In genomic region chr3:107466577-107466976, GRCm38 (mm10) we compare ENCODE assay signal across 8 mouse cellular contexts. TPM values are rescaled to one million over a fixed set of nuclear protein-coding genes. Genes with fewer than 3 reads are reported as not detected.
DNase-seq lines count a peak whose midpoint lies in the region; ATAC-seq and TF ChIP-seq lines count a peak whose summit lies in the region.
"Had no signal": no experiment of that assay in that cellular context is flagged by ENCODE, and none has a peak within 500 bp of the region (broad histone marks: within the 10 kb centered on the region; RNA-seq: fewer than 3 reads in every experiment).

No protein-coding gene starts in this region.

- H3K9ac ChIP-seq in CH12.LX (ENCODE audit: insufficient read depth, low read depth): no peak overlapping the region

- no peak overlapping the region for H3K4me2 ChIP-seq in CH12.LX (ENCODE audit: insufficient read depth, low read depth, poor library complexity, severe bottlenecking)

- no peaks in the 10 kb centered on the region for H3K4me1 ChIP-seq in CH12.LX (ENCODE audit: control insufficient read depth in 1 of 2, insufficient read depth in 2 of 2)
- no peaks in the 10 kb centered on the region for H3K4me1 ChIP-seq in small intestine, adult 2 months (ENCODE audit: control insufficient read depth, insufficient read depth, insufficient read length, low read length)

- dilution Hi-C loops in CH12.LX (cut with MboI; ENCODE audit: extremely low pct_ligation_motif_present, extremely low pct_unique_long_range_greater_than_20kb, low sequenced_read_pairs): no loop called here

- TF ChIP-seq POLR2A in CH12.LX (IDR thresholded peaks at IDR 0.05; ENCODE audit: low read depth, low read length): no peak
- TF ChIP-seq POLR2A in small intestine, adult 2 months (IDR thresholded peaks at IDR 0.05; ENCODE audit: low read depth, low read length): no peak

- peak; percentile 81 for ATAC-seq in megakaryocyte progenitor cell, adult 5-6 weeks (replicated peaks; ENCODE audit: poor library complexity)

- TF ChIP-seq EP300 in CH12.LX (IDR thresholded peaks at IDR 0.05; ENCODE audit: low read length): no peak

- H3K27me3 ChIP-seq in CH12.LX (replicated peaks): peaks cover 63% of the 10 kb centered on the region
- H3K27me3 ChIP-seq in small intestine, adult 2 months (ENCODE audit: control insufficient read depth, insufficient read depth, low read length): 0 out of 2 replicates have a peak, but pooled peaks cover 3% of the 10 kb centered on the region

- H3K4me3 ChIP-seq in CH12.LX (replicated peaks in 1 of 3; ENCODE audit: low read depth in 2 of 3, low read length in 2 of 3, poor library complexity in 1 of 3): no peak overlapping the region
- no peak overlapping the region for H3K4me3 ChIP-seq in small intestine, adult 2 months (ENCODE audit: low read depth, low read length)

- no peaks in the 10 kb centered on the region for H3K9me3 ChIP-seq in CH12.LX (replicated peaks; ENCODE audit: low read length)

- TF ChIP-seq CTCF in CH12.LX (conservative IDR thresholded peaks at IDR 0.05 in 1 of 2, IDR thresholded peaks at IDR 0.05 in 1 of 2; ENCODE audit: low read depth in 2 of 2, low read length in 2 of 2): peak; percentile 64 to 90
- peak; percentile 78; the same call in 1 of the 2 replicates for TF ChIP-seq CTCF in small intestine, adult 2 months (IDR thresholded peaks at IDR 0.05; ENCODE audit: extremely low read depth, insufficient read length, insufficient replicate concordance, low read depth, low read length)

- 3% methylated on average over 6 of the region's 6 CpGs for WGBS in small intestine, adult 2 months

- no peaks in the 10 kb centered on the region for H3K36me3 ChIP-seq in CH12.LX (replicated peaks in 1 of 2; ENCODE audit: control insufficient read depth in 1 of 2, insufficient read depth in 1 of 2, low read length in 1 of 2)
- no peaks in the 10 kb centered on the region for H3K36me3 ChIP-seq in small intestine, adult 2 months (ENCODE audit: control insufficient read depth, insufficient read depth, low read length)

- DNase-seq in CH12.LX (ENCODE audit: extremely low read depth): peak; percentile 57
- DNase-seq in R1 (ENCODE audit: low read depth, low spot score): peak; percentile 64
- peak; percentile 84 to 88 for DNase-seq in cerebellum, postnatal 25 days
- DNase-seq in gastrocnemius, postnatal 10 days: peak; percentile 79
- DNase-seq in kidney, postnatal 36 days: peak; percentile 58 to 87

- TF ChIP-seq RAD21 in CH12.LX (IDR thresholded peaks at IDR 0.05; ENCODE audit: low read depth, low read length): peak; percentile 66

- no peaks in the 10 kb centered on the region for H3K79me2 ChIP-seq in CH12.LX (replicated peaks; ENCODE audit: control insufficient read depth, extremely low read depth, insufficient read depth, poor library complexity, severe bottlenecking)

- H3K27ac ChIP-seq in CH12.LX (ENCODE audit: insufficient read depth, low read depth): no peak overlapping the region
- H3K27ac ChIP-seq in small intestine, adult 2 months (ENCODE audit: insufficient read depth, low read depth, low read length): no peak overlapping the region

- in situ Hi-C loops in CH12.LX (cut with MboI; ENCODE audit: low pct_ligation_motif_present, low pct_unique_long_range_greater_than_20kb, low sequenced_read_pairs): loop anchor here (10.0 kb wide), 1 partner anchor 222 kb away; no protein-coding TSS in a partner anchor

TF ChIP-seq in CH12.LX, 34 proteins besides CTCF, POLR2A, EP300 and RAD21:
- peak; percentile 90 for TF ChIP-seq SMC3 (IDR thresholded peaks at IDR 0.05; ENCODE audit: low read depth, low read length)
- TF ChIP-seq POLR2AphosphoS2 (IDR thresholded peaks at IDR 0.05; ENCODE audit: low read depth, low read length): no peak

RNA-seq across cellular contexts. Expression of gene Kcnc4, which starts 7.2 kb away (rescaled TPM):
- total RNA-seq in CH12.LX (2012; rRNA removed) (not detected in 2 replicates), CH12.LX (2014; rRNA removed) (not detected in 2 replicates)
- not detected in 2 replicates for polyA plus RNA-seq in CH12.LX (2012; ENCODE audit: insufficient read length, low read depth)
- total RNA-seq in gastrocnemius, postnatal 10 days (2021): 10 to 100 TPM; 53.2 to 59.6 TPM
- total RNA-seq in megakaryocyte progenitor cell, adult 5-6 weeks (2015): not detected in 2 replicates
- total RNA-seq in megakaryocyte progenitor cell, adult 5-6 weeks (2017): not detected in 2 replicates
- polyA plus RNA-seq in small intestine, adult 2 months (2012; rRNA removed): 0.19 and 0.25 TPM in 2 replicates
- polyA plus RNA-seq: stomach, embryonic 14.5 days had no signal

RNA-seq across cellular contexts. Expression of gene Slc6a17, which starts 51.2 kb away (rescaled TPM):
- total RNA-seq in CH12.LX (2012; rRNA removed) (not detected in 2 replicates), CH12.LX (2014; rRNA removed) (not detected in 2 replicates)
- polyA plus RNA-seq in CH12.LX (2012; ENCODE audit: insufficient read length, low read depth): not detected in 2 replicates
- under 1 TPM; 0.94 to 0.95 TPM for total RNA-seq in gastrocnemius, postnatal 10 days (2021)
- total RNA-seq in megakaryocyte progenitor cell, adult 5-6 weeks (2015): not detected in 2 replicates
- total RNA-seq in megakaryocyte progenitor cell, adult 5-6 weeks (2017): not detected in 2 replicates
- polyA plus RNA-seq in small intestine, adult 2 months (2012; rRNA removed): 1.6 and 2.5 TPM in 2 replicates

Comparison
In these comparisons a context has a peak if more than half of its experiments do, and no peak if none do; other contexts are left out.
1. RNA of gene Kcnc4, which starts 7.2 kb away (total RNA-seq): 53.2 to 59.6 TPM in gastrocnemius, postnatal 10 days; not detected in CH12.LX and not detected in megakaryocyte progenitor cell, adult 5-6 weeks; every median in the first group is over 10 times any median in the second.
2. Peak in every context shown above with its lines, with median percentiles within 50 percentile points of each other: DNase-seq.